ENCODE assay signal across 9 mouse cellular contexts in genomic region chr7:142084820-142085219, GRCm38 (mm10). TPM values are rescaled to one million over a fixed set of nuclear protein-coding genes. Genes with fewer than 3 reads are reported as not detected.
DNase-seq lines count a peak whose midpoint lies in the region; ATAC-seq and TF ChIP-seq lines count a peak whose summit lies in the region.
"Had no signal": no experiment of that assay in that cellular context is flagged by ENCODE, and none has a peak within 500 bp of the region (broad histone marks: within the 10 kb centered on the region; RNA-seq: fewer than 3 reads in every experiment).

No protein-coding gene starts in this region.

- H3K4me3 ChIP-seq in layer of hippocampus, adult 2 months: no peak overlapping the region
- no peak overlapping the region for H3K4me3 ChIP-seq in heart, postnatal 0 days (ENCODE audit: low read depth, low read length)
- H3K4me3 ChIP-seq in lung, adult 2 months (replicated peaks; ENCODE audit: extremely low read depth, low read depth, low read length): no peak overlapping the region
- H3K4me3 ChIP-seq: neural tube, embryonic 12.5 days had no signal

- TF ChIP-seq POLR2A in lung, adult 2 months (IDR thresholded peaks at IDR 0.05; ENCODE audit: borderline replicate concordance, extremely low read depth, low read depth, low read length): no peak

- 28% methylated on average over 3 of the region's 3 CpGs for WGBS in heart, postnatal 0 days
- 30% methylated on average over 3 of the region's 3 CpGs for WGBS in lung, adult 2 months

- no peak overlapping the region for H3K4me2 ChIP-seq in heart, postnatal 0 days (ENCODE audit: low read depth, low read length)
- H3K4me2 ChIP-seq: neural tube, embryonic 12.5 days had no signal

- H3K27ac ChIP-seq in layer of hippocampus, adult 2 months: peak overlapping the region; percentile 61
- H3K27ac ChIP-seq in heart, postnatal 0 days (ENCODE audit: low read depth): peak overlapping the region; percentile 67
- H3K27ac ChIP-seq: neural tube, embryonic 12.5 days had no signal

- H3K27me3 ChIP-seq in heart, postnatal 0 days (ENCODE audit: control insufficient read depth, insufficient read depth, low read length): no peaks in the 10 kb centered on the region

- TF ChIP-seq CTCF in layer of hippocampus, adult 2 months (conservative IDR thresholded peaks at IDR 0.05): no peak
- TF ChIP-seq CTCF in heart, postnatal 0 days (IDR thresholded peaks at IDR 0.05; ENCODE audit: low read depth): no peak
- no peak for TF ChIP-seq CTCF in lung, adult 2 months (IDR thresholded peaks at IDR 0.05; ENCODE audit: insufficient read depth, low read length)

- TF ChIP-seq EP300 in heart, postnatal 0 days (IDR thresholded peaks at IDR 0.05; ENCODE audit: low read depth): no peak

- peak in 1 of 2 experiments; percentile 58 for DNase-seq in layer of hippocampus, adult 2 months (ENCODE audit: low spot score in 2 of 2)
- DNase-seq in layer of hippocampus, postnatal 36 days: no peak
- DNase-seq in adrenal gland, adult (ENCODE audit: inconsistent age in 2 of 2, low spot score in 1 of 2): peak; percentile 96 to 98
- peak; percentile 91 to 93 for DNase-seq in cerebellum, postnatal 36 days
- peak; percentile 87 for DNase-seq in heart, postnatal 0 days (ENCODE audit: low spot score)
- peak; percentile 88 for DNase-seq in lung, adult 2 months
- no peak for DNase-seq in thymus, postnatal 4 days

- peaks cover 38% of the 10 kb centered on the region for H3K4me1 ChIP-seq in heart, postnatal 0 days (ENCODE audit: control insufficient read depth, insufficient read depth)
- H3K4me1 ChIP-seq in lung, adult 2 months (ENCODE audit: control insufficient read depth, insufficient read depth, low read length): peaks cover 13% of the 10 kb centered on the region

- peaks cover 66% of the 10 kb centered on the region for H3K36me3 ChIP-seq in heart, postnatal 0 days (replicated peaks; ENCODE audit: control insufficient read depth, insufficient read depth, low read length)

- H3K9me3 ChIP-seq in heart, postnatal 0 days (replicated peaks; ENCODE audit: control insufficient read depth, low read length): no peaks in the 10 kb centered on the region
- H3K9me3 ChIP-seq: neural tube, embryonic 12.5 days had no signal

- H3K9ac ChIP-seq in heart, postnatal 0 days (replicated peaks; ENCODE audit: low read depth, low read length): no peak overlapping the region; the same call in 1 of the 2 replicates
- H3K9ac ChIP-seq: neural tube, embryonic 12.5 days had no signal

- ATAC-seq in heart, postnatal 0 days (ENCODE audit: insufficient read depth, low read depth): peak; percentile 85
- ATAC-seq in erythroblast, adult 5-6 weeks (replicated peaks; ENCODE audit: low FRiP score, poor library complexity, severe bottlenecking): no peak

RNA-seq across cellular contexts. Expression of gene Dusp8, which starts 10.8 kb away (rescaled TPM):
- 100 to 1,000 TPM; 126 to 127 TPM for total RNA-seq in layer of hippocampus, adult 2 months (2021)
- total RNA-seq in layer of hippocampus, postnatal 36 days (2021): 100 to 1,000 TPM; 123 to 125 TPM
- 29.4 and 31.4 TPM in 2 replicates for total RNA-seq in heart, postnatal 0 days (2014; rRNA removed; ENCODE audit: low replicate concordance)
- 6.4 and 9.0 TPM in 2 replicates for polyA plus RNA-seq in heart, postnatal 0 days (2015; fragmentation: Nextera tagmentation; extraction: Ambion mirVana)
- 30.1 and 33.3 TPM in 2 replicates for polyA plus RNA-seq in lung, adult 2 months (2012; rRNA removed)
- total RNA-seq in erythroblast, adult 5-6 weeks (2015; ENCODE audit: low replicate concordance): 13.3 and 22.2 TPM in 2 replicates
- total RNA-seq in erythroblast, adult 5-6 weeks (2017; ENCODE audit: low replicate concordance): 14.7 and 15.9 TPM in 2 replicates

RNA-seq across cellular contexts. Expression of gene Mob2, which starts 24.0 kb away (rescaled TPM):
- 10 to 100 TPM; 29.0 to 29.3 TPM for total RNA-seq in layer of hippocampus, adult 2 months (2021)
- total RNA-seq in layer of hippocampus, postnatal 36 days (2021): 10 to 100 TPM; 28.4 to 29.9 TPM
- total RNA-seq in heart, postnatal 0 days (2014; rRNA removed; ENCODE audit: low replicate concordance): 48.3 and 53.6 TPM in 2 replicates
- 45.5 and 49.6 TPM in 2 replicates for polyA plus RNA-seq in heart, postnatal 0 days (2015; fragmentation: Nextera tagmentation; extraction: Ambion mirVana)
- 40.6 and 54.0 TPM in 2 replicates for polyA plus RNA-seq in lung, adult 2 months (2012; rRNA removed)
- total RNA-seq in erythroblast, adult 5-6 weeks (2015; ENCODE audit: low replicate concordance): 67.1 and 69.6 TPM in 2 replicates
- total RNA-seq in erythroblast, adult 5-6 weeks (2017; ENCODE audit: low replicate concordance): 75.1 and 76.9 TPM in 2 replicates

RNA-seq across cellular contexts. Expression of gene Gm45618, which starts 35.7 kb away (rescaled TPM):
- total RNA-seq in layer of hippocampus, adult 2 months (2021): not detected
- total RNA-seq in layer of hippocampus, postnatal 36 days (2021): not detected
- total RNA-seq in heart, postnatal 0 days (2014; rRNA removed; ENCODE audit: low replicate concordance): not detected in 2 replicates
- polyA plus RNA-seq in heart, postnatal 0 days (2015; fragmentation: Nextera tagmentation; extraction: Ambion mirVana): not detected in 2 replicates
- polyA plus RNA-seq in lung, adult 2 months (2012; rRNA removed): not detected in 2 replicates
- total RNA-seq in erythroblast, adult 5-6 weeks (2015; ENCODE audit: low replicate concordance): not detected in 2 replicates
- not detected in 2 replicates for total RNA-seq in erythroblast, adult 5-6 weeks (2017; ENCODE audit: low replicate concordance)
- polyA plus RNA-seq: neural tube, embryonic 12.5 days had no signal

RNA-seq across cellular contexts. Expression of gene Gm39115, which starts 51.0 kb away (rescaled TPM):
- not detected for total RNA-seq in layer of hippocampus, adult 2 months (2021)
- total RNA-seq in layer of hippocampus, postnatal 36 days (2021): not detected
- total RNA-seq in heart, postnatal 0 days (2014; rRNA removed; ENCODE audit: low replicate concordance): not detected in 2 replicates
- not detected in 2 replicates for polyA plus RNA-seq in heart, postnatal 0 days (2015; fragmentation: Nextera tagmentation; extraction: Ambion mirVana)
- not detected in 2 replicates for polyA plus RNA-seq in lung, adult 2 months (2012; rRNA removed)
- total RNA-seq in erythroblast, adult 5-6 weeks (2015; ENCODE audit: low replicate concordance): not detected in 2 replicates
- not detected in 2 replicates for total RNA-seq in erythroblast, adult 5-6 weeks (2017; ENCODE audit: low replicate concordance)
- polyA plus RNA-seq: neural tube, embryonic 12.5 days had no signal

RNA-seq across cellular contexts. Expression of gene Gm45337, which starts 59.6 kb away (rescaled TPM):
- not detected for total RNA-seq in layer of hippocampus, adult 2 months (2021)
- total RNA-seq in layer of hippocampus, postnatal 36 days (2021): not detected
- not detected in 2 replicates for total RNA-seq in heart, postnatal 0 days (2014; rRNA removed; ENCODE audit: low replicate concordance)
- polyA plus RNA-seq in heart, postnatal 0 days (2015; fragmentation: Nextera tagmentation; extraction: Ambion mirVana): not detected in 2 replicates
- polyA plus RNA-seq in lung, adult 2 months (2012; rRNA removed): not detected in 2 replicates
- not detected in 2 replicates for total RNA-seq in erythroblast, adult 5-6 weeks (2015; ENCODE audit: low replicate concordance)
- not detected in 2 replicates for total RNA-seq in erythroblast, adult 5-6 weeks (2017; ENCODE audit: low replicate concordance)
- polyA plus RNA-seq: neural tube, embryonic 12.5 days had no signal

Comparison
In these comparisons a context has a peak if more than half of its experiments do, and no peak if none do; other contexts are left out.
1. DNase-seq: peak in adrenal gland, adult (2 of 2), cerebellum, postnatal 36 days (2 of 2), heart, postnatal 0 days (single experiment) and lung, adult 2 months (single experiment); none in layer of hippocampus, postnatal 36 days (0 of 2) and thymus, postnatal 4 days (single experiment).